Mouse (Mus musculus): ENCODE measurements around the gene Dpy30.

The Dpy30 gene

GRCm38 (mm10) chr17:74294426-74295025 lies 29.2 kb downstream of the Dpy30 start:
- DNase-seq (ENCODE audit: low spot score in 2 of 2), result peak; percentile 75

GRCm38 (mm10) chr17:74293687-74294425 lies 29.9 kb downstream of the Dpy30 start:
- peak in 1 of 2 experiments; percentile 25 for DNase-seq (ENCODE audit: low spot score in 2 of 2)

- no peak for DNase-seq (ENCODE audit: low spot score in 2 of 2)
Observed at GRCm38 (mm10) chr17:74291640-74292361, 31.9 kb downstream of the Dpy30 start.

GRCm38 (mm10) chr17:74290869-74291268 lies 32.9 kb downstream of the Dpy30 start:
- DNase-seq (ENCODE audit: low spot score in 2 of 2), result no peak

- no peak for DNase-seq (ENCODE audit: low spot score in 2 of 2)
Observed at GRCm38 (mm10) chr17:74290198-74290597, 33.5 kb downstream of the Dpy30 start.

GRCm38 (mm10) chr17:74288626-74289025 lies 35.1 kb downstream of the Dpy30 start:
- DNase-seq (ENCODE audit: low spot score in 2 of 2), result no peak

- DNase-seq (ENCODE audit: low spot score in 2 of 2), result no peak
Observed at GRCm38 (mm10) chr17:74286140-74286730, 37.5 kb downstream of the Dpy30 start.

GRCm38 (mm10) chr17:74285730-74286129 lies 38.0 kb downstream of the Dpy30 start:
- DNase-seq (ENCODE audit: low spot score in 2 of 2), result no peak

- DNase-seq (ENCODE audit: low spot score in 2 of 2), result no peak
Observed at GRCm38 (mm10) chr17:74284397-74285115, 39.2 kb downstream of the Dpy30 start.

- no peak for DNase-seq (ENCODE audit: low spot score in 2 of 2)
Observed at GRCm38 (mm10) chr17:74282024-74282423, 41.7 kb downstream of the Dpy30 start.

GRCm38 (mm10) chr17:74278966-74279869 lies 44.5 kb downstream of the Dpy30 start:
- DNase-seq (ENCODE audit: low spot score in 2 of 2), result no peak

- no peak for DNase-seq (ENCODE audit: low spot score in 2 of 2)
Observed at GRCm38 (mm10) chr17:74274471-74274870, 49.3 kb downstream of the Dpy30 start.

GRCm38 (mm10) chr17:74272683-74273205 lies 51.0 kb downstream of the Dpy30 start:
- DNase-seq (ENCODE audit: low spot score in 2 of 2), result no peak

- DNase-seq (ENCODE audit: low spot score in 2 of 2), result no peak
Observed at GRCm38 (mm10) chr17:74271541-74272268, 52.0 kb downstream of the Dpy30 start.

GRCm38 (mm10) chr17:74270205-74270604 lies 53.5 kb downstream of the Dpy30 start:
- no peak for DNase-seq (ENCODE audit: low spot score in 2 of 2)

- no peak for DNase-seq (ENCODE audit: low spot score in 2 of 2)
Observed at GRCm38 (mm10) chr17:74267415-74268180, 56.1 kb downstream of the Dpy30 start.

- no peak for DNase-seq (ENCODE audit: low spot score in 2 of 2)
Observed at GRCm38 (mm10) chr17:74265636-74266035, 58.1 kb downstream of the Dpy30 start.

GRCm38 (mm10) chr17:74265156-74265505 lies 58.6 kb downstream of the Dpy30 start:
- no peak for DNase-seq (ENCODE audit: low spot score in 2 of 2)

Data from spleen, postnatal 14 days (tissue).